Mouse (Mus musculus) neutrophil, adult 83 days (primary cell): ENCODE data around the gene Chic2. TPM values are rescaled to one million over a fixed set of nuclear protein-coding genes. Genes with fewer than 3 reads are reported as not detected.

Experiments used
- total RNA-seq, 2 experiments: library from RNA; stranded (reverse); gene quantifications; one replicate each; pipeline ENCODE4 v1.2.4; 2023

Chic2 gene
- 10 to 100 TPM; 44.2 to 54.7 TPM for total RNA-seq

DNA sequence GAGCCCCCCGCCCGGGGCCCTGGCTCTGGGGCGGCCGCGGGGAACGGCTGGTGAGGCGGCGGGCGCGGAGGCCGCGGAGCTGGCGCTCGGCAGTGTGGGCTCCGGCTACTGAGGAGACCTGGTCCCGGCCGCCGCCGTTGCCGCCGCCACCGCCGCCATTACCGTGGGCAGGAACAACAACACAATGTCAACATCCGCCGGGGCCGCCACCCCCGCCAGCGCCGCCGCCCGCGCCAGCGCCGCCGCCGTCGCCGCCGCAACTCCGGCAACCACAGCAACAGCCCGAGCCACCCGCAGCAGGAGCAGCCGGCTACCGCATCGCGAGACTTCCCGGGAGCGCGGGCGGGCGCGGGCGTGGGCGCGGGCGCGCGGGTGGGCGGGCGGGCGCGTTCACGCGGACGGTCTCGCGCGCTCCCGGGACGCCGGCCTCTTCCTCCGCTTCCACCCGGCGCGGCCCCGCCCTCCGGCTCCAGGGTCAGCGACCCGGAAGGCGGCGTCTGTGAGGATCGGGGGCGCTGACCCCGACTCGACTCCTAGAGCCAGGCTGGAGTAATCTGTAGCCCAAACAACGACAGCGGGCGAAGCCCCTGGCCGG is at the start of gene Chic2:
Gene Chic2, minus strand, starts transcription at position 465 of the 595 bp plus-strand sequence.

DNA sequence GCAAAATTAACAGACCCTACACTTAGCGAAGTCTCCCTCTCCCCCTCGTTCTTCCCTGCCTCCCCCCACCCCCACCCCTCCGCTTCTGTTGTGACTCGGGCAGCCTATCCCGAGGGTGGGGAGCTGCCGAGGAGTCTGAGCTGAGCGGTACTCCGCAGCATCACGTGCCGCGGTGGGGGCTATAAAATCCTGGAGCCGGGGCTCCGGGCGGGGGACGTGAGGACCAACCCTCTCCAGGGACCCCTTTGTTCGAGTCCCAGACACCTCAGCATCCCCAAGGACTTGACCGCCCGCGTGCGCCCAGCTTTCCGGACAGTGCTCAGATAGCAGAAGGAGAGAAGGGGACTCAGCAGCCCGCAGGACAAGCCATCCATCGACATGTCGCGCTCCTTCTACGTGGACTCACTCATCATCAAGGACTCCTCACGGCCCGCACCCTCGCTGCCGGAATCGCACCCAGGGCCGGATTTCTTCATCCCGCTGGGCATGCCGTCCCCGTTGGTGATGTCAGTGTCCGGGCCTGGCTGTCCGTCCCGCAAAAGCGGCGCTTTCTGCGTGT is 30.9 kb upstream of the Chic2 start, which contains the start of gene Gsx2:
Gene Gsx2, plus strand, starts transcription at position 219 of the 559 bp plus-strand sequence.

Other genes starting within 250 kb of the Chic2 start
- not detected for gene Gsx2, start 30.8 kb upstream of the Chic2 start, total RNA-seq
- under 1 TPM; 0.46 TPM for gene Pdgfra, start 107.5 kb upstream of the Chic2 start, total RNA-seq